Mouse (Mus musculus) hindbrain, embryonic 12.5 days (tissue): ENCODE results near the gene Akr1c21. TPM values are rescaled to one million over a fixed set of nuclear protein-coding genes. Genes with fewer than 3 reads are reported as not detected.
"Not testable (repeated sequence)": the region's sequence is repeated elsewhere in the genome, so short reads cannot be mapped to it uniquely, and the experiment has no call there.

Source experiments
- ATAC-seq: fragments of 200-750 bp; cut with Nextera tagmentation; 2 replicates; pipeline ENCODE4 v1.8.0; 2017; ENCODE audit warnings: moderate TSS enrichment; ENCODE audit not compliant: low FRiP score
- H3K27ac ChIP-seq: fragments of 300-500 bp; sonication (generic); 2 replicates; pipeline ENCODE4 v1.5.1; 2016; ENCODE audit warnings: mild to moderate bottlenecking
- H3K27me3 ChIP-seq: fragments of 300-500 bp; sonication (generic); 2 replicates; pipeline ENCODE4 v1.6.1; 2016; ENCODE audit warnings: mild to moderate bottlenecking
- H3K36me3 ChIP-seq: fragments of 300-500 bp; sonication (generic); 2 replicates; pipeline ENCODE4 v1.6.1; 2016; ENCODE audit warnings: mild to moderate bottlenecking
- H3K4me1 ChIP-seq: fragments of 300-500 bp; sonication (generic); 2 replicates; pipeline ENCODE4 v1.6.1; 2016
- H3K4me2 ChIP-seq: fragments of 300-500 bp; sonication (generic); replicated peaks from 2 replicates; pipeline ENCODE4 v1.6.1; 2016; ENCODE audit warnings: mild to moderate bottlenecking
- H3K4me3 ChIP-seq: fragments of 300-500 bp; sonication (generic); 2 replicates; pipeline ENCODE4 v1.5.1; 2016; ENCODE audit warnings: mild to moderate bottlenecking
- H3K9ac ChIP-seq: fragments of 300-500 bp; sonication (generic); 2 replicates; pipeline ENCODE4 v1.6.1; 2016; ENCODE audit warnings: mild to moderate bottlenecking, moderate library complexity
- H3K9me3 ChIP-seq: fragments of 300-500 bp; sonication (generic); replicated peaks from 2 replicates; pipeline ENCODE4 v1.6.1; 2016; ENCODE audit warnings: mild to moderate bottlenecking
- WGBS: fragments of 180-500 bp; shearing (Covaris S2); methylation state at CpG from one replicate; pipeline ENCODE4 v1.1.7; 2016; 5-methylcytosine and 5-hydroxymethylcytosine counted together
- polyA plus RNA-seq: library from polyadenylated mRNA; unstranded; fragments of >200 nt; fragmentation: Nextera tagmentation; extraction: Ambion mirVana; gene quantifications from 2 replicates; pipeline ENCODE4 v1.2.1, GENCODE M21; 2016

The Akr1c21 gene
- not detected in 2 replicates for polyA plus RNA-seq

- Histone ChIP-seq H3K4me1 (no peaks in the 10 kb centered on the region), H3K27me3 (no peaks in the 10 kb centered on the region), H3K27ac (no peak within 1 kb of the TSS), H3K4me2 (no peak within 1 kb of the TSS), H3K9ac (no peak within 1 kb of the TSS), H3K9me3 (no peaks in the 10 kb centered on the region), H3K36me3 (no peaks in the 10 kb centered on the region), H3K4me3 (no peak within 1 kb of the TSS)
- no peak for ATAC-seq
- WGBS = 79% methylated on average over 1 of the region's 1 CpGs
Measured at GRCm38 (mm10) chr13:4573871-4574270, at the start of gene Akr1c21. Akr1c21 (plus strand) TSS chr13:4574075.

GRCm38 (mm10) chr13:4559143-4559542 lies 14.7 kb upstream of the Akr1c21 start:
- no peaks in the 10 kb centered on the region for H3K9me3 ChIP-seq
- WGBS = 46% methylated on average over 1 of the region's 1 CpGs
- no peak overlapping the region for H3K9ac ChIP-seq
- no peak overlapping the region for H3K27ac ChIP-seq
- no peak overlapping the region for H3K4me3 ChIP-seq
- H3K27me3 ChIP-seq = no peaks in the 10 kb centered on the region
- no peak overlapping the region for H3K4me2 ChIP-seq
- no peaks in the 10 kb centered on the region for H3K36me3 ChIP-seq
- H3K4me1 ChIP-seq = no peaks in the 10 kb centered on the region
- no peak for ATAC-seq

- Histone ChIP-seq H3K9ac (no peak overlapping the region), H3K4me1 (no peaks in the 10 kb centered on the region), H3K27ac (no peak overlapping the region), H3K36me3 (no peaks in the 10 kb centered on the region), H3K9me3 (no peaks in the 10 kb centered on the region), H3K4me3 (no peak overlapping the region), H3K4me2 (no peak overlapping the region), H3K27me3 (no peaks in the 10 kb centered on the region)
- no peak for ATAC-seq
Measured at GRCm38 (mm10) chr13:4560500-4560899, 13.4 kb upstream of the Akr1c21 start.

GRCm38 (mm10) chr13:4565996-4566395 lies 7.9 kb upstream of the Akr1c21 start:
- no peak overlapping the region for H3K27ac ChIP-seq
- H3K4me2 ChIP-seq = no peak overlapping the region
- H3K9ac ChIP-seq = no peak overlapping the region
- H3K4me1 ChIP-seq = no peaks in the 10 kb centered on the region
- no peaks in the 10 kb centered on the region for H3K27me3 ChIP-seq
- no peaks in the 10 kb centered on the region for H3K36me3 ChIP-seq
- 87% methylated on average over 2 of the region's 2 CpGs for WGBS
- H3K9me3 ChIP-seq = no peaks in the 10 kb centered on the region
- ATAC-seq = no peak
- no peak overlapping the region for H3K4me3 ChIP-seq

GRCm38 (mm10) chr13:4576921-4577320 lies 3.0 kb downstream of the Akr1c21 start:
- H3K36me3 ChIP-seq = no peaks in the 10 kb centered on the region
- WGBS = 95% methylated on average over 1 of the region's 1 CpGs
- no peaks in the 10 kb centered on the region for H3K4me1 ChIP-seq
- no peak for ATAC-seq
- H3K4me2 ChIP-seq = no peak overlapping the region
- no peaks in the 10 kb centered on the region for H3K9me3 ChIP-seq
- H3K4me3 ChIP-seq = no peak overlapping the region
- no peak overlapping the region for H3K27ac ChIP-seq
- no peak overlapping the region for H3K9ac ChIP-seq
- H3K27me3 ChIP-seq = no peaks in the 10 kb centered on the region

- peaks cover 31% of the 10 kb centered on the region for H3K36me3 ChIP-seq
- WGBS = 81% methylated on average over 3 of the region's 3 CpGs
- H3K27me3 ChIP-seq, ATAC-seq, H3K27ac ChIP-seq, H3K9ac ChIP-seq, H3K4me1 ChIP-seq, H3K4me3 ChIP-seq, H3K4me2 ChIP-seq, H3K9me3 ChIP-seq: not testable (repeated sequence)
Measured at GRCm38 (mm10) chr13:4603431-4603830, 29.6 kb downstream of the Akr1c21 start.

- no peaks in the 10 kb centered on the region for H3K9me3 ChIP-seq
- H3K36me3 ChIP-seq = peaks cover 9% of the 10 kb centered on the region; the same call in 1 of the 2 replicates
- no peak overlapping the region for H3K4me2 ChIP-seq
- no peak overlapping the region for H3K9ac ChIP-seq
- no peak overlapping the region for H3K27ac ChIP-seq
- no peaks in the 10 kb centered on the region for H3K4me1 ChIP-seq
- WGBS = 88% methylated on average over 4 of the region's 4 CpGs
- no peaks in the 10 kb centered on the region for H3K27me3 ChIP-seq
- ATAC-seq = no peak
- H3K4me3 ChIP-seq = no peak overlapping the region
Measured at GRCm38 (mm10) chr13:4606821-4607220, 32.9 kb downstream of the Akr1c21 start.

GRCm38 (mm10) chr13:4608530-4608929 lies 34.7 kb downstream of the Akr1c21 start:
- no peaks in the 10 kb centered on the region for H3K36me3 ChIP-seq
- no peaks in the 10 kb centered on the region for H3K27me3 ChIP-seq
- peak overlapping the region; percentile 53 for H3K4me3 ChIP-seq
- no peaks in the 10 kb centered on the region for H3K9me3 ChIP-seq
- ATAC-seq = no peak; the same call in 1 of the 2 replicates
- H3K4me2 ChIP-seq = peak overlapping the region; percentile 63
- 24% methylated on average over 9 of the region's 9 CpGs for WGBS
- H3K27ac ChIP-seq = peak overlapping the region; percentile 9; the same call in 1 of the 2 replicates
- H3K9ac ChIP-seq = peak overlapping the region; percentile 60
- H3K4me1 ChIP-seq = no peaks in the 10 kb centered on the region

- Histone ChIP-seq H3K36me3 (no peaks in the 10 kb centered on the region), H3K4me2 (peak within 1 kb of the TSS; percentile 63), H3K27me3 (no peaks in the 10 kb centered on the region), H3K4me1 (no peaks in the 10 kb centered on the region), H3K4me3 (peak within 1 kb of the TSS; percentile 53), H3K27ac (peak within 1 kb of the TSS; percentile 79), H3K9me3 (no peaks in the 10 kb centered on the region), H3K9ac (peak within 1 kb of the TSS; percentile 60)
- WGBS = 6% methylated on average over 10 of the region's 10 CpGs
- ATAC-seq = peak; percentile 100
Measured at GRCm38 (mm10) chr13:4608961-4609409, 35.1 kb downstream of the Akr1c21 start, which contains the start of gene Akr1e1. Akr1e1 (minus strand) TSS chr13:4609174.

- no peak overlapping the region for H3K27ac ChIP-seq
- H3K36me3 ChIP-seq = no peaks in the 10 kb centered on the region
- no peaks in the 10 kb centered on the region for H3K9me3 ChIP-seq
- H3K9ac ChIP-seq = no peak overlapping the region
- no peak overlapping the region for H3K4me2 ChIP-seq
- no peak for ATAC-seq
- no peak overlapping the region for H3K4me3 ChIP-seq
- H3K4me1 ChIP-seq = no peaks in the 10 kb centered on the region
- no peaks in the 10 kb centered on the region for H3K27me3 ChIP-seq
Measured at GRCm38 (mm10) chr13:4610902-4611301, 37.0 kb downstream of the Akr1c21 start.

Other genes with a start within 250 kb of the Akr1c21 start
- gene Akr1c6, start 139.8 kb upstream of the Akr1c21 start, polyA plus RNA-seq = not detected in 2 replicates
- gene Akr1c20, start 50.7 kb upstream of the Akr1c21 start, polyA plus RNA-seq = not detected in 2 replicates
- gene Akr1e1, start 35.1 kb downstream of the Akr1c21 start, polyA plus RNA-seq = 42.5 and 54.9 TPM in 2 replicates